Mouse (Mus musculus) MEL (cell line): ENCODE data around the gene Cbx8. TPM values are rescaled to one million over a fixed set of nuclear protein-coding genes. Genes with fewer than 3 reads are reported as not detected.

Experiments
- DNase-seq: peaks from one replicate; pipeline ENCODE4 v3.0.0; 2011; ENCODE audit warnings: low read depth, low spot score
- H3K27ac ChIP-seq: 2 replicates; pipeline ENCODE4 v1.5.1; 2012; ENCODE audit warnings: low read depth, mild to moderate bottlenecking, control low read depth, low read length, moderate library complexity; ENCODE audit not compliant: control insufficient read depth
- H3K27me3 ChIP-seq, 2 experiments: fragments of 150-350 bp in 1 of 2; sonication (generic) in 1 of 2; 2 replicates each; pipeline ENCODE4 v1.6.1; 2012; ENCODE audit warnings: low read length in 2 of 2, mild to moderate bottlenecking in 2 of 2, improper control_type of control experiment in 1 of 2, moderate library complexity in 1 of 2; ENCODE audit not compliant: insufficient read depth in 2 of 2, control insufficient read depth in 1 of 2
- H3K36me3 ChIP-seq, 2 experiments: 2 replicates each; pipeline ENCODE4 v1.6.1; 2012 to 2014; ENCODE audit warnings: low read length in 2 of 2, improper control_type of control experiment in 1 of 2, inconsistent platforms in 1 of 2, mild to moderate bottlenecking in 1 of 2; ENCODE audit not compliant: insufficient read depth in 2 of 2, control insufficient read depth in 1 of 2
- H3K4me1 ChIP-seq, 2 experiments: fragments of 150-350 bp in 1 of 2; sonication (generic) in 1 of 2; 2 replicates each; pipeline ENCODE4 v1.6.1; 2012; ENCODE audit warnings: low read length in 2 of 2, improper control_type of control experiment in 1 of 2, mild to moderate bottlenecking in 1 of 2; ENCODE audit not compliant: insufficient read depth in 2 of 2, control insufficient read depth in 1 of 2
- H3K4me3 ChIP-seq, 2 experiments: fragments of 150-350 bp in 1 of 2; sonication (generic) in 1 of 2; 2 replicates each; pipeline ENCODE4 v1.5.1; 2012; ENCODE audit warnings: low read depth in 2 of 2, low read length in 2 of 2, mild to moderate bottlenecking in 2 of 2, moderate library complexity in 2 of 2, control low read depth in 1 of 2, improper control_type of control experiment in 1 of 2; ENCODE audit not compliant: control insufficient read depth in 1 of 2, insufficient read depth in 1 of 2
- H3K79me2 ChIP-seq: 2 replicates; pipeline ENCODE4 v1.6.1; 2012; ENCODE audit warnings: mild to moderate bottlenecking, low read length, moderate library complexity; ENCODE audit not compliant: control insufficient read depth, poor library complexity, insufficient read depth
- H3K9ac ChIP-seq: 2 replicates; pipeline ENCODE4 v1.6.1; 2012; ENCODE audit warnings: low read depth, mild to moderate bottlenecking, control low read depth, low read length, moderate library complexity; ENCODE audit not compliant: control insufficient read depth, poor library complexity, severe bottlenecking
- H3K9me3 ChIP-seq: fragments of 150-350 bp; sonication (generic); replicated peaks from 2 replicates; pipeline ENCODE4 v1.6.1; 2012; ENCODE audit warnings: mild to moderate bottlenecking, low read length, improper control_type of control experiment, moderate library complexity; ENCODE audit not compliant: insufficient read depth
- BHLHE40 ChIP-seq: IDR thresholded peaks from 2 replicates; pipeline ENCODE4 v1.6.1; 2012; ENCODE audit warnings: low read depth, mild to moderate bottlenecking, inconsistent platforms, low read length, improper control_type of control experiment, borderline replicate concordance
- CHD2 ChIP-seq: IDR thresholded peaks from 2 replicates; pipeline ENCODE4 v1.6.1; 2011; ENCODE audit warnings: low read length, improper control_type of control experiment
- CTCF ChIP-seq, 3 experiments: IDR thresholded peaks in 2 of 3; conservative IDR thresholded peaks in 1 of 3; 2 replicates each; pipeline ENCODE4 v1.5.1; 2011 to 2012; ENCODE audit warnings: low read length in 3 of 3, low read depth in 2 of 3, mild to moderate bottlenecking in 2 of 3, improper control_type of control experiment in 1 of 3, inconsistent platforms in 1 of 3, mixed read lengths in 1 of 3, moderate library complexity in 1 of 3; ENCODE audit not compliant: control insufficient read depth in 1 of 3, insufficient read depth in 1 of 3, poor library complexity in 1 of 3, severe bottlenecking in 1 of 3
- E2F4 ChIP-seq: IDR thresholded peaks from 2 replicates; pipeline ENCODE4 v1.6.1; 2011; ENCODE audit warnings: low read depth, low read length, improper control_type of control experiment, borderline replicate concordance
- ELF1 ChIP-seq: IDR thresholded peaks from 2 replicates; pipeline ENCODE4 v1.6.1; 2014; ENCODE audit warnings: low read depth, mild to moderate bottlenecking, inconsistent platforms, low read length, improper control_type of control experiment, moderate library complexity
- EP300 ChIP-seq, 2 experiments: IDR thresholded peaks; 2 replicates each; pipeline ENCODE4 v1.6.1; 2011; ENCODE audit warnings: improper control_type of control experiment in 2 of 2, low read length in 2 of 2, low read depth in 1 of 2, mild to moderate bottlenecking in 1 of 2
- JUND ChIP-seq: IDR thresholded peaks from 2 replicates; pipeline ENCODE4 v1.6.1; 2011; ENCODE audit warnings: low read depth, mild to moderate bottlenecking, improper control_type of control experiment, low read length
- KAT2A ChIP-seq: conservative IDR thresholded peaks from 2 replicates; pipeline ENCODE4 v1.6.1; 2012; ENCODE audit warnings: low read depth, low read length, improper control_type of control experiment, inconsistent platforms
- MAZ ChIP-seq: IDR thresholded peaks from 2 replicates; pipeline ENCODE4 v1.6.1; 2012; ENCODE audit warnings: low read depth, mild to moderate bottlenecking, inconsistent platforms, low read length, improper control_type of control experiment
- MEF2A ChIP-seq: IDR thresholded peaks from 2 replicates; pipeline ENCODE4 v1.6.1; 2014; ENCODE audit warnings: low read depth, mild to moderate bottlenecking, inconsistent platforms, low read length, improper control_type of control experiment; ENCODE audit not compliant: poor library complexity, insufficient replicate concordance, severe bottlenecking; ENCODE audit errors: extremely low read depth
- MYB ChIP-seq: IDR thresholded peaks from 2 replicates; pipeline ENCODE4 v1.6.1; 2011; ENCODE audit warnings: mild to moderate bottlenecking, low read depth, low read length, improper control_type of control experiment
- NRF1 ChIP-seq: IDR thresholded peaks from 2 replicates; pipeline ENCODE4 v1.6.1; 2014; ENCODE audit warnings: low read depth, mild to moderate bottlenecking, inconsistent platforms, low read length, improper control_type of control experiment, moderate library complexity; ENCODE audit not compliant: poor library complexity, insufficient read depth, severe bottlenecking
- POLR2A ChIP-seq, 2 experiments: IDR thresholded peaks; 2 replicates each; pipeline ENCODE4 v1.6.1; 2011 to 2012; ENCODE audit warnings: low read length in 2 of 2, mild to moderate bottlenecking in 2 of 2, control low read depth in 1 of 2, improper control_type of control experiment in 1 of 2, low read depth in 1 of 2, moderate library complexity in 1 of 2; ENCODE audit not compliant: control insufficient read depth in 1 of 2, insufficient read depth in 1 of 2, poor library complexity in 1 of 2
- POLR2AphosphoS2 ChIP-seq: IDR thresholded peaks from 2 replicates; pipeline ENCODE4 v1.6.1; 2011; ENCODE audit warnings: low read length, improper control_type of control experiment
- SIN3A ChIP-seq: IDR thresholded peaks from 2 replicates; pipeline ENCODE4 v1.6.1; 2012; ENCODE audit warnings: low read length, improper control_type of control experiment, inconsistent platforms
- TCF12 ChIP-seq: IDR thresholded peaks from 2 replicates; pipeline ENCODE4 v1.6.1; 2014; ENCODE audit warnings: low read depth, mild to moderate bottlenecking, inconsistent platforms, low read length, improper control_type of control experiment, moderate library complexity
- USF2 ChIP-seq, 2 experiments: IDR thresholded peaks; 2 replicates each; pipeline ENCODE4 v1.6.1; 2011 to 2012; ENCODE audit warnings: improper control_type of control experiment in 2 of 2, low read length in 2 of 2, borderline replicate concordance in 1 of 2, inconsistent platforms in 1 of 2, low read depth in 1 of 2, mild to moderate bottlenecking in 1 of 2; ENCODE audit not compliant: insufficient read depth in 1 of 2
- ZMIZ1 ChIP-seq: IDR thresholded peaks from 2 replicates; pipeline ENCODE4 v1.6.1; 2012; ENCODE audit warnings: low read depth, mild to moderate bottlenecking, inconsistent platforms, low read length, improper control_type of control experiment, moderate library complexity
- polyA plus RNA-seq, 2 experiments: library from polyadenylated mRNA; stranded (reverse) in 1 of 2; unstranded in 1 of 2; fragments of >175 nt in 1 of 2; fragments of >200 nt in 1 of 2; gene quantifications; 2 replicates each; pipeline versions ENCODE4 v1.2.1 to v1.2.4; 2012; ENCODE audit warnings: low replicate concordance in 2 of 2, low read depth in 1 of 2; ENCODE audit not compliant: insufficient read length in 2 of 2, insufficient read depth in 1 of 2, missing spikeins in 1 of 2
- total RNA-seq: library from RNA; depleted of rRNA; stranded (reverse); fragments of 300-350 nt; gene quantifications from 2 replicates; pipeline ENCODE4 v1.2.3, GENCODE M21; 2012

Gene Cbx8
- total and polyA plus RNA-seq, 3 experiments: 5.7 to 11.3 TPM; not detected in 1

DNA sequence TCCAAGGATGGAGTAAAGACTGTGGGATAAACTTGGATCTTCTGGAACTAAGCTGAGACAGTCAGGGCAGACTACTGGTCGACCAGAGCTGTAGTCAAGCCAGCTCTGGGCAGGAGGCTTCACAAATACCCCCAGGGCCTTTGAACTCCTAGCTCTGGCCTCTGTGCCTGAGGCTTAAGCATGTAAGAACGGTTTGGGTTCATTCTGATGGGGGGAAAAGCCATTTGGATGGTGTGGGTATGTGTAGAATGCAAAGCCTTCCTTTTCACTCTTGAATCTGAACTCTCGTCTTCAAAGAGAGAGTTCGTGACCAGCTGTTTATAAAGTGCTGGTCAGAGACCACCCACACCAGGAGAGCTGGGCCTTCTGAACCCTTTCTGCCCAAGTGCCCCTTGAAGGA, 37.0 kb upstream of the Cbx8 start:
- H3K36me3 ChIP-seq: peaks cover 0 to 3% of the 10 kb centered on the region in 2 experiments; a peak in 2 of 4 replicates
- H3K9me3 ChIP-seq: no peaks in the 10 kb centered on the region
- DNase-seq: no peak
- no peaks in the 10 kb centered on the region; a peak in 2 of 4 replicates for H3K27me3 ChIP-seq
- H3K4me3 ChIP-seq: no peak overlapping the region
- no peak overlapping the region for H3K9ac ChIP-seq
- no peaks in the 10 kb centered on the region; a peak in 1 of 4 replicates for H3K4me1 ChIP-seq
- no peaks in the 10 kb centered on the region for H3K79me2 ChIP-seq
- H3K27ac ChIP-seq: no peak overlapping the region
- TF ChIP-seq CTCF (IDR thresholded peaks at IDR 0.05 in 2 of 3, conservative IDR thresholded peaks at IDR 0.05 in 1 of 3; ENCODE audit: control insufficient read depth in 1 of 3, insufficient read depth in 1 of 3, low read depth in 2 of 3, low read length in 3 of 3, poor library complexity in 1 of 3, severe bottlenecking in 1 of 3) (no peak), TCF12 (no peak), MEF2A (no peak), POLR2A (IDR thresholded peaks at IDR 0.05; ENCODE audit: control insufficient read depth in 1 of 2, insufficient read depth in 1 of 2, low read depth in 1 of 2, low read length in 2 of 2, poor library complexity in 1 of 2) (no peak), KAT2A (no peak), USF2 (IDR thresholded peaks at IDR 0.05; ENCODE audit: borderline replicate concordance in 1 of 2, insufficient read depth in 1 of 2, low read depth in 1 of 2, low read length in 2 of 2) (no peak), POLR2AphosphoS2 (no peak)

DNA sequence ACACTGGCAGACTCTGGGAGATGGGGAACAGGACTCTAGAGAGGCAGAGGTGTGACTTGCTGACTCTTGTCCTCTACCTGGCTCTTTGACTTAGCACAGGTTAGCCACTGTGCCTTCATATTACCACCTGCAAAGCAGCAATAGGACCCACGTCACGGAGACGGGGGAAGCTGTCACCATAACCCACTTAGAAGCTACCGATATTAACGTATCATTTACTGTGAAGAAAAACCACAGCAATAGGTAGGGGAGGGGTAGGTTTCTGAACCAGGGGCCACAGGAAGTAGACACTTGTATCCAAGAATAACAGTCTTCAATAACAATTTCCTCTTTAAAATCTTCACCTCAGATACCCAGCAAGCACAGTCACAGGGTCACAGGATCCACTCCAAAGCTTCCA, 35.0 kb upstream of the Cbx8 start:
- Histone ChIP-seq H3K79me2 (no peaks in the 10 kb centered on the region), H3K27me3 (peaks cover 0 to 9% of the 10 kb centered on the region in 2 experiments; a peak in 3 of 4 replicates), H3K4me3 (no peak overlapping the region), H3K36me3 (peaks cover 0 to 2% of the 10 kb centered on the region in 2 experiments; a peak in 2 of 4 replicates), H3K9me3 (no peaks in the 10 kb centered on the region)
- TF ChIP-seq MAZ: no peak
- TF ChIP-seq NRF1: no peak
- no peak for TF ChIP-seq EP300 (IDR thresholded peaks at IDR 0.05; ENCODE audit: low read depth in 1 of 2, low read length in 2 of 2)
- no peak for TF ChIP-seq ELF1
- no peak for TF ChIP-seq SIN3A
- no peak for TF ChIP-seq CHD2
- TF ChIP-seq MYB: no peak
- TF ChIP-seq ZMIZ1: no peak
- no peak for TF ChIP-seq POLR2A (IDR thresholded peaks at IDR 0.05; ENCODE audit: control insufficient read depth in 1 of 2, insufficient read depth in 1 of 2, low read depth in 1 of 2, low read length in 2 of 2, poor library complexity in 1 of 2)
- TF ChIP-seq BHLHE40: no peak
- TF ChIP-seq USF2 (IDR thresholded peaks at IDR 0.05; ENCODE audit: borderline replicate concordance in 1 of 2, insufficient read depth in 1 of 2, low read depth in 1 of 2, low read length in 2 of 2): no peak
- no peak for TF ChIP-seq JUND
- no peak for TF ChIP-seq E2F4
- TF ChIP-seq POLR2AphosphoS2: no peak
- TF ChIP-seq, all 39 proteins: peak for 0
- H3K4me1 ChIP-seq: no peaks in the 10 kb centered on the region
- DNase-seq: no peak
- no peak overlapping the region for H3K9ac ChIP-seq
- no peak overlapping the region for H3K27ac ChIP-seq
